Mouse (Mus musculus): ENCODE measurements around the gene Pxdn. TPM values are rescaled to one million over a fixed set of nuclear protein-coding genes. Genes with fewer than 3 reads are reported as not detected.
A peak's percentile ranks its signal among the peaks of the same experiment; 100 is the strongest.

Gene Pxdn
- polyA plus RNA-seq, 1 experiment from 2014 or later = 92.0 TPM

GRCm38 (mm10) chr12:29971795-29972464 lies 34.5 kb downstream of the Pxdn start:
- Histone ChIP-seq H3K9ac (ENCODE audit: low read length) (no peak overlapping the region), H3K9me3 (ENCODE audit: control insufficient read depth, low read length) (no peaks in the 10 kb centered on the region), H3K4me1 (ENCODE audit: control insufficient read depth in 2 of 2, insufficient read depth in 2 of 2, low read length in 2 of 2) (peaks cover 18 to 27% of the 10 kb centered on the region in 2 experiments), H3K4me3 (ENCODE audit: control insufficient read depth in 1 of 2, insufficient read depth in 1 of 2, low read depth in 1 of 2, low read length in 2 of 2) (no peak overlapping the region), H3K27ac (replicated peaks in 1 of 2; ENCODE audit: control insufficient read depth in 1 of 2, insufficient read depth in 1 of 2, low read depth in 2 of 2, low read length in 2 of 2) (peak overlapping the region; percentile 1 to 29; a peak in 1 of 4 replicates), H3K4me2 (ENCODE audit: low read length) (no peak overlapping the region), H3K27me3 (ENCODE audit: control insufficient read depth, insufficient read depth, low read length) (no peaks in the 10 kb centered on the region), H3K36me3 (ENCODE audit: control insufficient read depth, insufficient read depth, low read length) (peaks cover 31% of the 10 kb centered on the region)
- no peak for ATAC-seq (ENCODE audit: insufficient number of reproducible peaks, insufficient read depth, low FRiP score, low read depth)
- WGBS = 73% methylated on average over 7 of the region's 7 CpGs

GRCm38 (mm10) chr12:29972533-29972932 lies 35.1 kb downstream of the Pxdn start:
- Histone ChIP-seq H3K9me3 (ENCODE audit: control insufficient read depth, low read length) (no peaks in the 10 kb centered on the region), H3K27ac (replicated peaks in 1 of 2; ENCODE audit: control insufficient read depth in 1 of 2, insufficient read depth in 1 of 2, low read depth in 2 of 2, low read length in 2 of 2) (peak overlapping the region; percentile 1 to 29; a peak in 1 of 4 replicates)
- WGBS = 45% methylated on average over 6 of the region's 6 CpGs

GRCm38 (mm10) chr12:29980076-29980475 lies 42.7 kb downstream of the Pxdn start:
- Histone ChIP-seq H3K9me3 (ENCODE audit: control insufficient read depth, low read length) (no peaks in the 10 kb centered on the region), H3K27ac (replicated peaks in 1 of 2; ENCODE audit: control insufficient read depth in 1 of 2, insufficient read depth in 1 of 2, low read depth in 2 of 2, low read length in 2 of 2) (no peak overlapping the region), H3K27me3 (ENCODE audit: control insufficient read depth, insufficient read depth, low read length) (no peaks in the 10 kb centered on the region), H3K4me3 (ENCODE audit: control insufficient read depth in 1 of 2, insufficient read depth in 1 of 2, low read depth in 1 of 2, low read length in 2 of 2) (no peak overlapping the region), H3K36me3 (ENCODE audit: control insufficient read depth, insufficient read depth, low read length) (peaks cover 83% of the 10 kb centered on the region), H3K4me1 (ENCODE audit: control insufficient read depth in 2 of 2, insufficient read depth in 2 of 2, low read length in 2 of 2) (peaks cover 4 to 17% of the 10 kb centered on the region in 2 experiments), H3K9ac (ENCODE audit: low read length) (no peak overlapping the region), H3K4me2 (ENCODE audit: low read length) (no peak overlapping the region)
- no peak for ATAC-seq (ENCODE audit: insufficient number of reproducible peaks, insufficient read depth, low FRiP score, low read depth)
- WGBS = 83% methylated on average over 8 of the region's 8 CpGs

More at GRCm38 (mm10) chr12:29972533-29972932, 35.1 kb downstream of the Pxdn start:
- Histone ChIP-seq H3K27me3 (ENCODE audit: control insufficient read depth, insufficient read depth, low read length) (no peaks in the 10 kb centered on the region), H3K36me3 (ENCODE audit: control insufficient read depth, insufficient read depth, low read length) (peaks cover 32% of the 10 kb centered on the region), H3K9ac (ENCODE audit: low read length) (no peak overlapping the region), H3K4me2 (ENCODE audit: low read length) (no peak overlapping the region), H3K4me3 (ENCODE audit: control insufficient read depth in 1 of 2, insufficient read depth in 1 of 2, low read depth in 1 of 2, low read length in 2 of 2) (no peak overlapping the region), H3K4me1 (ENCODE audit: control insufficient read depth in 2 of 2, insufficient read depth in 2 of 2, low read length in 2 of 2) (peaks cover 18 to 27% of the 10 kb centered on the region in 2 experiments)
- no peak for ATAC-seq (ENCODE audit: insufficient number of reproducible peaks, insufficient read depth, low FRiP score, low read depth)

- ATAC-seq (ENCODE audit: insufficient number of reproducible peaks, insufficient read depth, low FRiP score, low read depth) = peak; percentile 69
- H3K36me3 ChIP-seq (ENCODE audit: control insufficient read depth, insufficient read depth, low read length) = peaks cover 83% of the 10 kb centered on the region
- H3K4me3 ChIP-seq (ENCODE audit: control insufficient read depth in 1 of 2, insufficient read depth in 1 of 2, low read depth in 1 of 2, low read length in 2 of 2) = no peak overlapping the region
- no peaks in the 10 kb centered on the region for H3K9me3 ChIP-seq (ENCODE audit: control insufficient read depth, low read length)
- no peaks in the 10 kb centered on the region for H3K27me3 ChIP-seq (ENCODE audit: control insufficient read depth, insufficient read depth, low read length)
- H3K9ac ChIP-seq (ENCODE audit: low read length) = no peak overlapping the region
- WGBS = 42% methylated on average over 7 of the region's 7 CpGs
- H3K4me2 ChIP-seq (ENCODE audit: low read length) = no peak overlapping the region
- no peak overlapping the region for H3K27ac ChIP-seq (replicated peaks in 1 of 2; ENCODE audit: control insufficient read depth in 1 of 2, insufficient read depth in 1 of 2, low read depth in 2 of 2, low read length in 2 of 2)
- H3K4me1 ChIP-seq (ENCODE audit: control insufficient read depth in 2 of 2, insufficient read depth in 2 of 2, low read length in 2 of 2) = peaks cover 4 to 16% of the 10 kb centered on the region in 2 experiments; a peak in 3 of 4 replicates
Observed at GRCm38 (mm10) chr12:29981722-29982293, 44.4 kb downstream of the Pxdn start.

GRCm38 (mm10) chr12:29983190-29983589 lies 45.8 kb downstream of the Pxdn start:
- Histone ChIP-seq H3K27me3 (ENCODE audit: control insufficient read depth, insufficient read depth, low read length) (no peaks in the 10 kb centered on the region), H3K4me1 (ENCODE audit: control insufficient read depth in 2 of 2, insufficient read depth in 2 of 2, low read length in 2 of 2) (peaks cover 4 to 16% of the 10 kb centered on the region in 2 experiments; a peak in 3 of 4 replicates), H3K4me3 (ENCODE audit: control insufficient read depth in 1 of 2, insufficient read depth in 1 of 2, low read depth in 1 of 2, low read length in 2 of 2) (no peak overlapping the region), H3K27ac (replicated peaks in 1 of 2; ENCODE audit: control insufficient read depth in 1 of 2, insufficient read depth in 1 of 2, low read depth in 2 of 2, low read length in 2 of 2) (no peak overlapping the region), H3K9me3 (ENCODE audit: control insufficient read depth, low read length) (no peaks in the 10 kb centered on the region), H3K9ac (ENCODE audit: low read length) (no peak overlapping the region), H3K4me2 (ENCODE audit: low read length) (no peak overlapping the region), H3K36me3 (ENCODE audit: control insufficient read depth, insufficient read depth, low read length) (peaks cover 87% of the 10 kb centered on the region)
- ATAC-seq (ENCODE audit: insufficient number of reproducible peaks, insufficient read depth, low FRiP score, low read depth) = no peak
- WGBS = 94% methylated on average over 9 of the region's 9 CpGs

- H3K9ac ChIP-seq (ENCODE audit: low read length) = no peak overlapping the region
- WGBS = 82% methylated on average over 6 of the region's 6 CpGs
- H3K9me3 ChIP-seq (ENCODE audit: control insufficient read depth, low read length) = no peaks in the 10 kb centered on the region
- no peak for ATAC-seq (ENCODE audit: insufficient number of reproducible peaks, insufficient read depth, low FRiP score, low read depth)
- no peak overlapping the region for H3K27ac ChIP-seq (replicated peaks in 1 of 2; ENCODE audit: control insufficient read depth in 1 of 2, insufficient read depth in 1 of 2, low read depth in 2 of 2, low read length in 2 of 2)
- no peak overlapping the region for H3K4me3 ChIP-seq (ENCODE audit: control insufficient read depth in 1 of 2, insufficient read depth in 1 of 2, low read depth in 1 of 2, low read length in 2 of 2)
- H3K4me1 ChIP-seq (ENCODE audit: control insufficient read depth in 2 of 2, insufficient read depth in 2 of 2, low read length in 2 of 2) = peaks cover 4 to 16% of the 10 kb centered on the region in 2 experiments; a peak in 3 of 4 replicates
- peaks cover 87% of the 10 kb centered on the region for H3K36me3 ChIP-seq (ENCODE audit: control insufficient read depth, insufficient read depth, low read length)
- H3K27me3 ChIP-seq (ENCODE audit: control insufficient read depth, insufficient read depth, low read length) = no peaks in the 10 kb centered on the region
- H3K4me2 ChIP-seq (ENCODE audit: low read length) = no peak overlapping the region
Observed at GRCm38 (mm10) chr12:29985126-29985525, 47.7 kb downstream of the Pxdn start.

- H3K36me3 ChIP-seq (ENCODE audit: control insufficient read depth, insufficient read depth, low read length) = peaks cover 95% of the 10 kb centered on the region
- no peak overlapping the region for H3K9ac ChIP-seq (ENCODE audit: low read length)
- WGBS = 91% methylated on average over 10 of the region's 10 CpGs
- H3K4me2 ChIP-seq (ENCODE audit: low read length) = no peak overlapping the region
- peaks cover 4 to 13% of the 10 kb centered on the region in 2 experiments; a peak in 3 of 4 replicates for H3K4me1 ChIP-seq (ENCODE audit: control insufficient read depth in 2 of 2, insufficient read depth in 2 of 2, low read length in 2 of 2)
- H3K27me3 ChIP-seq (ENCODE audit: control insufficient read depth, insufficient read depth, low read length) = no peaks in the 10 kb centered on the region
- no peak overlapping the region for H3K27ac ChIP-seq (replicated peaks in 1 of 2; ENCODE audit: control insufficient read depth in 1 of 2, insufficient read depth in 1 of 2, low read depth in 2 of 2, low read length in 2 of 2)
- ATAC-seq (ENCODE audit: insufficient number of reproducible peaks, insufficient read depth, low FRiP score, low read depth) = no peak
- no peaks in the 10 kb centered on the region for H3K9me3 ChIP-seq (ENCODE audit: control insufficient read depth, low read length)
- no peak overlapping the region for H3K4me3 ChIP-seq (ENCODE audit: control insufficient read depth in 1 of 2, insufficient read depth in 1 of 2, low read depth in 1 of 2, low read length in 2 of 2)
Observed at GRCm38 (mm10) chr12:29986241-29986640, 48.8 kb downstream of the Pxdn start.
